Mouse (Mus musculus): ENCODE measurements around the gene Slc12a1.

Gene Slc12a1

GRCm38 (mm10) chr2:125252275-125252674, 100.0 kb downstream of the Slc12a1 start:
- in situ Hi-C loops (cut with MboI, MseI): no loop called here

GRCm38 (mm10) chr2:125253699-125254098, 101.4 kb downstream of the Slc12a1 start:
- in situ Hi-C loops (cut with MboI, MseI): no loop called here

GRCm38 (mm10) chr2:125254630-125255029, 102.3 kb downstream of the Slc12a1 start:
- in situ Hi-C loops (cut with MboI, MseI): no loop called here

- in situ Hi-C loops (cut with MboI, MseI): no loop called here
These were observed 103.6 kb downstream of the Slc12a1 start for GRCm38 (mm10) chr2:125255886-125256285.

- in situ Hi-C loops (cut with MboI, MseI): no loop called here
These were observed 107.2 kb downstream of the Slc12a1 start for GRCm38 (mm10) chr2:125259230-125260120.

- in situ Hi-C loops (cut with MboI, MseI): no loop called here
These were observed 108.0 kb downstream of the Slc12a1 start for GRCm38 (mm10) chr2:125260326-125260725.

- in situ Hi-C loops (cut with MboI, MseI): no loop called here
These were observed 110.8 kb downstream of the Slc12a1 start for GRCm38 (mm10) chr2:125263056-125263455.

GRCm38 (mm10) chr2:125263753-125264152, 111.4 kb downstream of the Slc12a1 start:
- in situ Hi-C loops (cut with MboI, MseI): no loop called here

- in situ Hi-C loops (cut with MboI, MseI): no loop called here
These were observed 116.6 kb downstream of the Slc12a1 start for GRCm38 (mm10) chr2:125268876-125269275.

- in situ Hi-C loops (cut with MboI, MseI): no loop called here
These were observed 123.3 kb downstream of the Slc12a1 start for GRCm38 (mm10) chr2:125275617-125276016.

- in situ Hi-C loops (cut with MboI, MseI): no loop called here
These were observed 124.4 kb downstream of the Slc12a1 start for GRCm38 (mm10) chr2:125276692-125277091.

GRCm38 (mm10) chr2:125278474-125278873, 126.2 kb downstream of the Slc12a1 start:
- in situ Hi-C loops (cut with MboI, MseI): no loop called here

Measured in T-helper 1 cell (primary cell).